In the genomic region with DNA sequence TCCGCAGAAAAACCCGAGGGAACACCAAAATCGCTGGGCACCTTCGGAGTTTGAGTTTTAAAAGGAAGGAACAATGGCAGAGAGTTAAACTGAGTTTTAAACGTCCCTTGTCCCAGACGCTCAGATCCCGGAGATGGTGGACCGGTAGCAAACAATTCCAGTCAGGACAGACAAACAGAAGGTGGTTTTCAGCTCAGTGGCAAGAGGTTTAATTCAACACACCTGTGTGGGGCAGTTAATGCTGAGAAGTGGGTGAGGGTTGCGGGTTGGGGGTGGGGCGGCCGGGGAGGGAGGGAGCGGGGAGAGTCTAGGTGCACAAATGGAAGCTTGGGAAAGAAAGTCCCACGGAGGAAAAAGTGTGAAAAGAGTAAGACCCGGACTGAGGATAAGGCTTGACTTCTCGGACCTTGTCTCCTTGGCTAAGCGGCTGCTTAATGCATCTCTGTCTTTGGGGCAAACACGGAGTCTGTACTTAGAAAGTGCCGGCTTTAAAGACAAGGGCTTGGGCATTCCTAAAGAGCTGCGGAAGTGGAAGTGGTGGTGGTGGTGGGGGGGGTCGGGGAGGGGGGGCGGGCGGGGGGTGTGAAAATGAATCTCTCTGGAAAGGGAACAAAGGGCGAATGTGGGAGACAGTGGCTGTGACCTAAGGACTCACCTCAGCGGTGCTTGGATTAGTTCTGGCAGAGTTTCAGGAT, we compare ENCODE assay signal across 8 mouse cellular contexts. TPM values are rescaled to one million over a fixed set of nuclear protein-coding genes. Genes with fewer than 3 reads are reported as not detected.
DNase-seq lines count a peak whose midpoint lies in the region; ATAC-seq and TF ChIP-seq lines count a peak whose summit lies in the region.
"Had no signal": no experiment of that assay in that cellular context is flagged by ENCODE, and none has a peak within 500 bp of the region (broad histone marks: within the 10 kb centered on the region; RNA-seq: fewer than 3 reads in every experiment).

No protein-coding gene starts in this region.

- DNase-seq in hindbrain, embryonic 10.5 days (ENCODE audit: low spot score), result peak; percentile 22
- no peak for DNase-seq in adrenal gland, postnatal 10 days
- DNase-seq in gastrocnemius, postnatal 10 days, result no peak
- no peak for DNase-seq in layer of hippocampus, postnatal 14 days (ENCODE audit: low spot score in 2 of 2)
- DNase-seq: left cerebral cortex, postnatal 4 days had no signal

- no peaks in the 10 kb centered on the region; the same call in 1 of the 2 replicates for H3K27me3 ChIP-seq in ES-Bruce4 (ENCODE audit: control insufficient read depth, insufficient read depth, low read length, poor library complexity, severe bottlenecking)
- peaks cover 8% of the 10 kb centered on the region; the same call in 1 of the 2 replicates for H3K27me3 ChIP-seq in hindbrain, embryonic 10.5 days (ENCODE audit: insufficient read depth, poor library complexity, severe bottlenecking)

- under 1% methylated on average over 24 of the region's 24 CpGs for WGBS in hindbrain, embryonic 10.5 days

- peaks cover 3% of the 10 kb centered on the region for H3K4me1 ChIP-seq in ES-Bruce4 (ENCODE audit: control insufficient read depth, insufficient read depth, low read length)
- H3K4me1 ChIP-seq in hindbrain, embryonic 10.5 days (replicated peaks), result peaks cover 18% of the 10 kb centered on the region

- H3K4me3 ChIP-seq in ES-Bruce4 (ENCODE audit: low read depth, low read length), result peak overlapping the region; percentile 68
- peak overlapping the region; percentile 55 for H3K4me3 ChIP-seq in hindbrain, embryonic 10.5 days

- H3K9ac ChIP-seq in ES-Bruce4 (ENCODE audit: low read depth, poor library complexity, severe bottlenecking), result peak overlapping the region; percentile 69

- no peak for TF ChIP-seq CTCF in ES-Bruce4 (IDR thresholded peaks at IDR 0.05; ENCODE audit: low read depth, low read length)

- TF ChIP-seq POLR2A in ES-Bruce4 (IDR thresholded peaks at IDR 0.05; ENCODE audit: insufficient read depth, low read length), result no peak

- no peaks in the 10 kb centered on the region for H3K9me3 ChIP-seq in ES-Bruce4 (replicated peaks; ENCODE audit: control insufficient read depth, insufficient read depth, low read length, poor library complexity, severe bottlenecking)
- no peaks in the 10 kb centered on the region for H3K9me3 ChIP-seq in hindbrain, embryonic 10.5 days

- no peaks in the 10 kb centered on the region for H3K36me3 ChIP-seq in ES-Bruce4 (ENCODE audit: control insufficient read depth, insufficient read depth, low read length, poor library complexity, severe bottlenecking)
- no peaks in the 10 kb centered on the region for H3K36me3 ChIP-seq in hindbrain, embryonic 10.5 days

- H3K27ac ChIP-seq in ES-Bruce4 (ENCODE audit: insufficient read depth, low read length), result no peak overlapping the region
- peak overlapping the region; percentile 68 for H3K27ac ChIP-seq in hindbrain, embryonic 10.5 days

- peak; percentile 47 for ATAC-seq in CD4-positive, CD25-positive, alpha-beta regulatory T cell, adult 4 months
- ATAC-seq in megakaryocyte progenitor cell, adult 5-6 weeks (replicated peaks; ENCODE audit: poor library complexity), result peak; percentile 45

- no peak for TF ChIP-seq EP300 in ES-Bruce4 (IDR thresholded peaks at IDR 0.05; ENCODE audit: insufficient read depth, low read depth, low read length)

RNA-seq across cellular contexts. Expression of a gene that starts 10.2 kb away (rescaled TPM):
- polyA plus RNA-seq in CD4-positive, CD25-positive, alpha-beta regulatory T cell, adult 4 months (2017; shearing (Covaris generic)), result 1 to 10 TPM; 1.0 to 1.7 TPM
- 0.46 and 0.63 TPM in 2 replicates for polyA plus RNA-seq in ES-Bruce4 (2011; ENCODE audit: insufficient read depth, insufficient read length, low read depth, missing spikeins)
- 0.65 and 0.78 TPM in 2 replicates for polyA plus RNA-seq in hindbrain, embryonic 10.5 days (2016; fragmentation: Nextera tagmentation; extraction: Ambion mirVana)
- total RNA-seq in megakaryocyte progenitor cell, adult 5-6 weeks (2015), result 16.6 and 20.5 TPM in 2 replicates
- 38.8 and 46.4 TPM in 2 replicates for total RNA-seq in megakaryocyte progenitor cell, adult 5-6 weeks (2017)
- 10 to 100 TPM; 28.3 to 29.2 TPM for total RNA-seq in adrenal gland, postnatal 10 days (2021)
- total RNA-seq in gastrocnemius, postnatal 10 days (2021), result 10 to 100 TPM; 19.9 to 21.8 TPM
- 10 to 100 TPM; 10.9 to 12.0 TPM for total RNA-seq in layer of hippocampus, postnatal 14 days (2021)

RNA-seq across cellular contexts. Expression of a gene that starts 12.4 kb away (rescaled TPM):
- polyA plus RNA-seq in CD4-positive, CD25-positive, alpha-beta regulatory T cell, adult 4 months (2017; shearing (Covaris generic)), result not detected
- polyA plus RNA-seq in ES-Bruce4 (2011; ENCODE audit: insufficient read depth, insufficient read length, low read depth, missing spikeins), result not detected in 2 replicates
- polyA plus RNA-seq in hindbrain, embryonic 10.5 days (2016; fragmentation: Nextera tagmentation; extraction: Ambion mirVana), result 0.05 and 0.11 TPM in 2 replicates
- not detected in 2 replicates for total RNA-seq in megakaryocyte progenitor cell, adult 5-6 weeks (2015)
- not detected in 2 replicates for total RNA-seq in megakaryocyte progenitor cell, adult 5-6 weeks (2017)
- total RNA-seq in adrenal gland, postnatal 10 days (2021), result under 1 TPM; 0.15 to 0.21 TPM
- not detected for total RNA-seq in gastrocnemius, postnatal 10 days (2021)
- under 1 TPM; 0.46 to 0.52 TPM for total RNA-seq in layer of hippocampus, postnatal 14 days (2021)

RNA-seq across cellular contexts. Expression of a gene that starts 14.1 kb away (rescaled TPM):
- polyA plus RNA-seq in CD4-positive, CD25-positive, alpha-beta regulatory T cell, adult 4 months (2017; shearing (Covaris generic)), result 10 to 100 TPM; 73.4 to 92.2 TPM
- polyA plus RNA-seq in ES-Bruce4 (2011; ENCODE audit: insufficient read depth, insufficient read length, low read depth, missing spikeins), result 34.3 and 45.0 TPM in 2 replicates
- polyA plus RNA-seq in hindbrain, embryonic 10.5 days (2016; fragmentation: Nextera tagmentation; extraction: Ambion mirVana), result 105 and 120 TPM in 2 replicates
- 46.1 and 54.3 TPM in 2 replicates for total RNA-seq in megakaryocyte progenitor cell, adult 5-6 weeks (2015)
- total RNA-seq in megakaryocyte progenitor cell, adult 5-6 weeks (2017), result 69.3 and 79.7 TPM in 2 replicates
- 10 to 100 TPM; 71.1 to 85.2 TPM for total RNA-seq in adrenal gland, postnatal 10 days (2021)
- total RNA-seq in gastrocnemius, postnatal 10 days (2021), result 10 to 100 TPM; 16.3 to 17.6 TPM
- total RNA-seq in layer of hippocampus, postnatal 14 days (2021), result 10 to 100 TPM; 72.0 to 72.6 TPM

RNA-seq across cellular contexts. Expression of a gene that starts 33.4 kb away (rescaled TPM):
- 1 to 10 TPM; 2.1 to 5.2 TPM for polyA plus RNA-seq in CD4-positive, CD25-positive, alpha-beta regulatory T cell, adult 4 months (2017; shearing (Covaris generic))
- polyA plus RNA-seq in ES-Bruce4 (2011; ENCODE audit: insufficient read depth, insufficient read length, low read depth, missing spikeins), result 0.25 and 0.49 TPM in 2 replicates
- polyA plus RNA-seq in hindbrain, embryonic 10.5 days (2016; fragmentation: Nextera tagmentation; extraction: Ambion mirVana), result 1.1 and 2.3 TPM in 2 replicates
- total RNA-seq in megakaryocyte progenitor cell, adult 5-6 weeks (2015), result 1.2 and 2.2 TPM in 2 replicates
- total RNA-seq in megakaryocyte progenitor cell, adult 5-6 weeks (2017), result 3.5 and 8.7 TPM in 2 replicates
- total RNA-seq in adrenal gland, postnatal 10 days (2021), result under 1 TPM; 0.73 to 0.75 TPM
- total RNA-seq in gastrocnemius, postnatal 10 days (2021), result under 1 TPM; 0.38 to 0.65 TPM
- 1 to 10 TPM; 2.2 to 4.6 TPM for total RNA-seq in layer of hippocampus, postnatal 14 days (2021)

RNA-seq across cellular contexts. Expression of a gene that starts 34.1 kb away (rescaled TPM):
- 10 to 100 TPM; 58.3 to 63.6 TPM for polyA plus RNA-seq in CD4-positive, CD25-positive, alpha-beta regulatory T cell, adult 4 months (2017; shearing (Covaris generic))
- 151 and 164 TPM in 2 replicates for polyA plus RNA-seq in ES-Bruce4 (2011; ENCODE audit: insufficient read depth, insufficient read length, low read depth, missing spikeins)
- 140 and 155 TPM in 2 replicates for polyA plus RNA-seq in hindbrain, embryonic 10.5 days (2016; fragmentation: Nextera tagmentation; extraction: Ambion mirVana)
- total RNA-seq in megakaryocyte progenitor cell, adult 5-6 weeks (2015), result 112 and 118 TPM in 2 replicates
- 40.9 and 47.7 TPM in 2 replicates for total RNA-seq in megakaryocyte progenitor cell, adult 5-6 weeks (2017)
- total RNA-seq in adrenal gland, postnatal 10 days (2021), result 10 to 100 TPM; 82.5 to 86.5 TPM
- total RNA-seq in gastrocnemius, postnatal 10 days (2021), result 10 to 100 TPM; 64.9 to 69.1 TPM
- 100 to 1,000 TPM; 123 to 133 TPM for total RNA-seq in layer of hippocampus, postnatal 14 days (2021)
